Mouse (Mus musculus) brain, embryonic 14.5 days (tissue): ENCODE results near the gene Myo1d.

Source experiments
- CTCF ChIP-seq: fragments of 200-500 bp; IDR thresholded peaks from 2 replicates; pipeline ENCODE4 v1.5.1; 2012; ENCODE audit warnings: inconsistent platforms, mild to moderate bottlenecking, moderate library complexity, borderline replicate concordance; ENCODE audit not compliant: insufficient read depth, insufficient read length; ENCODE audit errors: extremely low read depth
- POLR2A ChIP-seq: fragments of 200-500 bp; IDR thresholded peaks from 2 replicates; pipeline ENCODE4 v1.6.1; 2012; ENCODE audit warnings: mild to moderate bottlenecking, inconsistent platforms, borderline replicate concordance; ENCODE audit not compliant: poor library complexity, insufficient read depth, insufficient read length, severe bottlenecking; ENCODE audit errors: extremely low read depth

GRCm38 (mm10) chr11:80477341-80478199, 302.3 kb downstream of the Myo1d start:
- no peak for TF ChIP-seq POLR2A
- TF ChIP-seq CTCF, result no peak
